Mouse (Mus musculus) C2C12 (cell line): ENCODE data around the gene Wdr86. TPM values are rescaled to one million over a fixed set of nuclear protein-coding genes. Genes with fewer than 3 reads are reported as not detected.
"Not testable (repeated sequence)": the region's sequence is repeated elsewhere in the genome, so short reads cannot be mapped to it uniquely, and the experiment has no call there.

Experiments
- H3K27me3 ChIP-seq: one replicate; pipeline ENCODE4 v1.6.1; 2011; ENCODE audit not compliant: control insufficient read depth, insufficient read depth, insufficient read length
- H3K36me3 ChIP-seq: one replicate; pipeline ENCODE4 v1.6.1; 2011; ENCODE audit not compliant: control insufficient read depth, insufficient read depth
- H3K4me3 ChIP-seq: one replicate; pipeline ENCODE4 v1.5.1; 2011; ENCODE audit warnings: mild to moderate bottlenecking, control low read depth; ENCODE audit not compliant: poor library complexity, insufficient read depth, severe bottlenecking
- H3K79me2 ChIP-seq: one replicate; pipeline ENCODE4 v1.6.1; 2011; ENCODE audit not compliant: control insufficient read depth, insufficient read depth
- H3K79me3 ChIP-seq: one replicate; pipeline ENCODE4 v1.6.1; 2011; ENCODE audit warnings: low read depth, control low read depth
- H3ac ChIP-seq: one replicate; pipeline ENCODE3; 2011; ENCODE audit warnings: low read depth; ENCODE audit not compliant: control insufficient read depth, insufficient read length
- CEBPB ChIP-seq: IDR thresholded peaks from one replicate; pipeline ENCODE4 v1.6.1; 2011; ENCODE audit warnings: low read depth, mild to moderate bottlenecking, control low read depth, moderate library complexity
- CTCF ChIP-seq: IDR thresholded peaks from one replicate; pipeline ENCODE4 v1.5.1; 2011; ENCODE audit not compliant: control insufficient read depth, insufficient read depth, insufficient read length
- FOSL1 ChIP-seq: IDR thresholded peaks from one replicate; pipeline ENCODE4 v1.8.0; 2011; ENCODE audit warnings: mild to moderate bottlenecking, low read length; ENCODE audit not compliant: poor library complexity, insufficient read depth, severe bottlenecking
- MAX ChIP-seq: IDR thresholded peaks from one replicate; pipeline ENCODE4 v1.6.1; 2011; ENCODE audit warnings: mild to moderate bottlenecking, control low read depth
- MYOD1 ChIP-seq: IDR thresholded peaks from one replicate; pipeline ENCODE4 v1.6.1; 2011; ENCODE audit warnings: low read depth; ENCODE audit not compliant: control insufficient read depth, insufficient read length
- MYOG ChIP-seq: IDR thresholded peaks from one replicate; pipeline ENCODE4 v1.6.1; 2011; ENCODE audit not compliant: control insufficient read depth, insufficient read length; ENCODE audit errors: extremely low read depth
- USF1 ChIP-seq: IDR thresholded peaks from one replicate; pipeline ENCODE4 v1.6.1; 2011; ENCODE audit warnings: low read depth, mild to moderate bottlenecking, control low read depth, moderate library complexity
- long read RNA-seq, 2 experiments: library from polyadenylated mRNA; unstranded; transcript quantifications; one replicate each; pipeline ENCODE4 v2.0.0; 2019 to 2020
- polyA plus RNA-seq: library from polyadenylated mRNA; unstranded; fragments of >200 nt; fragmentation: generic; extraction: Trizol; gene quantifications from one replicate; pipeline ENCODE4 v1.2.1, GENCODE M21; 2012; ENCODE audit warnings: missing spikeins

The Wdr86 gene
- not detected for polyA plus RNA-seq
- long read RNA-seq, experiment 1 = 0 reads
- long read RNA-seq, experiment 2 = 0 reads

- TF ChIP-seq FOSL1 = no peak
- TF ChIP-seq MYOD1 = no peak
- no peak for TF ChIP-seq MAX
- TF ChIP-seq MYOG = no peak
- TF ChIP-seq USF1 = no peak
- TF ChIP-seq CEBPB = no peak
- TF ChIP-seq CTCF = no peak
- Histone ChIP-seq H3K36me3 (no peaks in the 10 kb centered on the region), H3K79me3 (no peaks in the 10 kb centered on the region), H3K27me3 (peaks cover 50% of the 10 kb centered on the region), H3ac (no peak within 1 kb of the TSS), H3K79me2 (no peaks in the 10 kb centered on the region), H3K4me3 (no peak within 1 kb of the TSS)
These were observed at the start of gene Wdr86 for GRCm38 (mm10) chr5:24730488-24730871. TSS of gene Wdr86 (minus strand) at chr5:24730727.

DNA sequence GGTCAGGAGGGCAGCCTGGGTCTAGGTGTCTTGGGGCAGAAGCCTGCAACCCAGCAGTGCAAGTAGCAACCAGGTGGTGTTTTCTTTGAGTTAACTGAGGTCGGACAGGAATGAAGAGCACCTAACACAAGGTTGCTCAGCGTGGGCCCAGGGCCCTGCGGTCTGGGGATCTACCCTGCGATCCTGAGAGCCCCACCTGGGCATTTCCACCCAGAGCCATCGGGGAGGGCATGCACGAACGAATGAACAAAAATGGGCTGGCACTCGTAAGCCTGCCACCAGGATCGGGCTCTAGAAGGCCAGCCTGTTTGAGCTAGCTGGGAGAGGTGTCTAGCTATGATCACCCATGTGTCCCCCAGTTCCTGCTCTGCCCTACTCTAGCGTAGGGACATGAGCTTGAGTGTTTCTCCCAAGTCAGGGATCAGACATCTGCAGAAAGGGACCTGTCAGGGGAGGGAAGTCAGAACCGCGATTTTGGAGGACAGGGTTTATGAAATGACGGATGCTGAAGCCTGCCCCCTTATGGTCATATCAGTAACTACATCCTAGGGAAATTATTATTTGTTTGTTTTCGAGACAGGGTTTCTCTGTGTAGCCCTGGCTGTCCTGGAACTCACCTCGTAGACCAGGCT lies 49.5 kb upstream of the Wdr86 start:
- H3K79me2 ChIP-seq = no peaks in the 10 kb centered on the region
- TF ChIP-seq CTCF (peak; percentile 21), MYOD1 (no peak)
- H3K4me3 ChIP-seq = no peak overlapping the region

GRCm38 (mm10) chr5:24779321-24779720 lies 48.8 kb upstream of the Wdr86 start:
- H3ac ChIP-seq = no peak overlapping the region
- no peak for TF ChIP-seq FOSL1
- TF ChIP-seq MYOD1 = no peak
- no peak for TF ChIP-seq MYOG
- no peak for TF ChIP-seq MAX
- no peak for TF ChIP-seq CEBPB
- TF ChIP-seq USF1 = no peak
- no peaks in the 10 kb centered on the region for H3K79me2 ChIP-seq
- peaks cover 13% of the 10 kb centered on the region for H3K27me3 ChIP-seq
- no peaks in the 10 kb centered on the region for H3K36me3 ChIP-seq
- H3K4me3 ChIP-seq = no peak overlapping the region
- H3K79me3 ChIP-seq = no peaks in the 10 kb centered on the region

More for the DNA sequence above, 49.5 kb upstream of the Wdr86 start:
- Histone ChIP-seq H3ac (no peak overlapping the region), H3K79me3 (no peaks in the 10 kb centered on the region), H3K27me3 (peaks cover 16% of the 10 kb centered on the region), H3K36me3 (no peaks in the 10 kb centered on the region)

GRCm38 (mm10) chr5:24778843-24779140 lies 48.3 kb upstream of the Wdr86 start:
- no peak overlapping the region for H3ac ChIP-seq
- H3K27me3 ChIP-seq = peaks cover 13% of the 10 kb centered on the region
- H3K4me3 ChIP-seq = no peak overlapping the region
- no peaks in the 10 kb centered on the region for H3K79me3 ChIP-seq
- no peaks in the 10 kb centered on the region for H3K79me2 ChIP-seq
- no peaks in the 10 kb centered on the region for H3K36me3 ChIP-seq
- TF ChIP-seq FOSL1 (no peak), MYOD1 (no peak), MYOG (no peak), CEBPB (no peak)

DNA sequence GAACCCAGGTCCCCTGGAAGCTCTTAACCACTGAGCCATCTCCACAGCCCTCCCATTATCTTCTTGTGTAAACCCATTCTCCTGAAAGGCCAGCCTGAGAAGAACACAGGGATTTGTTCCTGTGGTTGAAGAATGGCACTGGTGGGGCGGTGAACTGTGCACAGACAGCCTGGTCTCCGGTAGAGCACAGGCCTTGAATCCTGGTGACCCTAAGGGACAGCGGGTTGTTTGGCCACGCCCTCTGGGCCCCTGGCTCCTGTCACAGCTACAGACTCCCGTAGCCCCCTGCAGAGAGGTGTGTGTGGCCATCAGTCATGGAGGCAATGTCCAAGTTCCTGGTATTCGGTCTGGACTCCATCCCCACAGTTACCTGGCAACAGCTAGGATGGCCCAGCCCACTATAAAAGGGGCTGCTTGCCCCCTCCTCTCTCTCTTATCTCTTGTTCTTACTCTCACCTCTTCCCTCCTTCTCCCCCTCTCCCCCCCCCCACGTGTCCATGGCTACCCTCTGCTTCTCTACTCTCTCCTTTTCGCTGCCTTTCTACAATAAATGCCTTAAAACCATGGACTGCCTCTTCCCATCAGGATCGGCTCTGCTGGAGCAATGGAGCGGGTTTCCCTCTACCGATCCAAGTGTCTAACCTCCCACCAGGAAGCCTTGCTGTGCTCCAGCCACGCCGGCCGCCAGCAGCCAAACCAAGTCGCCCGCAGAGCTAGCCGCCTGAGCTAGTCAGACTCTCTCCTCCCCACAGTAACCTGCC lies 47.7 kb upstream of the Wdr86 start:
- H3K79me2 ChIP-seq = no peaks in the 10 kb centered on the region
- peaks cover 11% of the 10 kb centered on the region for H3K27me3 ChIP-seq
- TF ChIP-seq CTCF (no peak), MYOD1 (no peak)
- no peaks in the 10 kb centered on the region for H3K79me3 ChIP-seq
- H3K4me3 ChIP-seq = no peak overlapping the region
- H3K36me3 ChIP-seq = no peaks in the 10 kb centered on the region
- H3ac ChIP-seq = no peak overlapping the region

- no peak overlapping the region for H3K4me3 ChIP-seq
These were observed 46.2 kb upstream of the Wdr86 start for GRCm38 (mm10) chr5:24776681-24777080.

DNA sequence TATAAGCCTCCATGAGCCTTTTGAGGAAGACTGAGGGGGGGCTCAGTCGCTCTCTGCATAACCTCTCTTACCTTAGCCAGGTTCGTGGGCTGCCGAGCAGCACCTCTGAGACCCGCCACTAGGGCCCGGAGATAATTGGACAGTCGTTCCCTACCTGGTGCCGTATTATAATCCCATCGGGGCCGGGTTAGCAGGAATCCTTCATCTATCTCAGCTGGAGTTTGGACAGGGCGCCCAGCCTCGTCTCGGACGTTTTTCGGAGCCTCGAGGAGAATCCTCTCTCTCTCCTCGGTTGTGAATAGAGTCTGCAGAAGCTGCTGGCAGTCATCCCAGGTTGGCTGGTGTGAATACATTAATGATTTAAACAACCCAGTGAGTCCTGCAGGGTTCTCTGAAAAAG lies 44.0 kb upstream of the Wdr86 start:
- H3K79me3 ChIP-seq, H3K27me3 ChIP-seq, H3K36me3 ChIP-seq, H3K4me3 ChIP-seq, H3ac ChIP-seq, H3K79me2 ChIP-seq: not testable (repeated sequence)

More at GRCm38 (mm10) chr5:24776681-24777080, 46.2 kb upstream of the Wdr86 start:
- Histone ChIP-seq H3K79me3 (no peaks in the 10 kb centered on the region), H3K79me2 (no peaks in the 10 kb centered on the region), H3K27me3 (peaks cover 10% of the 10 kb centered on the region), H3K36me3 (no peaks in the 10 kb centered on the region), H3ac (no peak overlapping the region)
- no peak for TF ChIP-seq MAX
- no peak for TF ChIP-seq CEBPB
